8 mouse cellular contexts compared by ENCODE assay signal in genomic region chr7:35836851-35837250, GRCm38 (mm10). TPM values are rescaled to one million over a fixed set of nuclear protein-coding genes. Genes with fewer than 3 reads are reported as not detected.
DNase-seq lines count a peak whose midpoint lies in the region; ATAC-seq lines count a peak whose summit lies in the region.

No protein-coding gene starts in this region.

- no peaks in the 10 kb centered on the region for H3K9me3 ChIP-seq in heart, embryonic 10.5 days
- H3K9me3 ChIP-seq in embryonic facial prominence, embryonic 15.5 days (replicated peaks) = no peaks in the 10 kb centered on the region
- H3K9me3 ChIP-seq in heart, embryonic 14.5 days (ENCODE audit: control insufficient read depth, low read length) = no peaks in the 10 kb centered on the region

- WGBS in heart, embryonic 10.5 days = 63% methylated on average over 19 of the region's 19 CpGs
- WGBS in embryonic facial prominence, embryonic 15.5 days = 59% methylated on average over 19 of the region's 19 CpGs
- 25% methylated on average over 19 of the region's 19 CpGs for WGBS in heart, embryonic 14.5 days

- no peak overlapping the region for H3K4me2 ChIP-seq in embryonic facial prominence, embryonic 15.5 days (replicated peaks)
- peak overlapping the region; percentile 49 for H3K4me2 ChIP-seq in heart, embryonic 14.5 days (ENCODE audit: low read length)

- peak; percentile 60; the same call in 1 of the 2 replicates for ATAC-seq in embryonic facial prominence, embryonic 15.5 days (ENCODE audit: insufficient number of reproducible peaks, low FRiP score, low TSS enrichment, low read depth)
- ATAC-seq in heart, embryonic 14.5 days (ENCODE audit: insufficient number of reproducible peaks, insufficient read depth, low FRiP score, low read depth) = no peak
- ATAC-seq in CD4-positive, CD25-positive, alpha-beta regulatory T cell, adult 4 months = no peak

- H3K4me3 ChIP-seq in heart, embryonic 10.5 days = no peak overlapping the region
- H3K4me3 ChIP-seq in embryonic facial prominence, embryonic 15.5 days (replicated peaks) = no peak overlapping the region
- H3K4me3 ChIP-seq in heart, embryonic 14.5 days (ENCODE audit: control insufficient read depth in 1 of 2, insufficient read depth in 1 of 2, low read depth in 1 of 2, low read length in 2 of 2) = peak overlapping the region in 1 of 2 experiments; percentile 6; a peak in 1 of 4 replicates

- no peaks in the 10 kb centered on the region for H3K36me3 ChIP-seq in heart, embryonic 10.5 days
- no peaks in the 10 kb centered on the region for H3K36me3 ChIP-seq in embryonic facial prominence, embryonic 15.5 days
- H3K36me3 ChIP-seq in heart, embryonic 14.5 days (ENCODE audit: control insufficient read depth, insufficient read depth, low read length) = no peaks in the 10 kb centered on the region

- H3K27me3 ChIP-seq in heart, embryonic 10.5 days (ENCODE audit: insufficient read depth, poor library complexity, severe bottlenecking) = no peaks in the 10 kb centered on the region
- no peaks in the 10 kb centered on the region for H3K27me3 ChIP-seq in embryonic facial prominence, embryonic 15.5 days
- no peaks in the 10 kb centered on the region for H3K27me3 ChIP-seq in heart, embryonic 14.5 days (ENCODE audit: control insufficient read depth, insufficient read depth, low read length)

- H3K27ac ChIP-seq in heart, embryonic 10.5 days = no peak overlapping the region
- H3K27ac ChIP-seq in embryonic facial prominence, embryonic 15.5 days (replicated peaks) = no peak overlapping the region
- H3K27ac ChIP-seq in heart, embryonic 14.5 days (replicated peaks in 1 of 2; ENCODE audit: control insufficient read depth in 1 of 2, insufficient read depth in 1 of 2, low read depth in 2 of 2, low read length in 2 of 2) = no peak overlapping the region

- peak; percentile 95 for DNase-seq in heart, adult 11 months
- no peak for DNase-seq in heart, embryonic 10.5 days (ENCODE audit: low spot score)
- DNase-seq in left cerebral cortex, adult 8-10 months (ENCODE audit: low spot score in 2 of 2) = peak; percentile 4 to 11
- DNase-seq in right cerebral cortex, adult 2 months (ENCODE audit: low spot score in 2 of 2) = peak; percentile 21 to 22
- DNase-seq in yolk sac, embryonic 10.5 days (ENCODE audit: low spot score) = no peak

- no peaks in the 10 kb centered on the region for H3K4me1 ChIP-seq in heart, embryonic 10.5 days
- no peaks in the 10 kb centered on the region for H3K4me1 ChIP-seq in embryonic facial prominence, embryonic 15.5 days
- peaks cover 0 to 4% of the 10 kb centered on the region in 2 experiments; a peak in 3 of 4 replicates for H3K4me1 ChIP-seq in heart, embryonic 14.5 days (ENCODE audit: control insufficient read depth in 2 of 2, insufficient read depth in 2 of 2, low read length in 2 of 2)

- H3K9ac ChIP-seq in embryonic facial prominence, embryonic 15.5 days = no peak overlapping the region
- H3K9ac ChIP-seq in heart, embryonic 14.5 days (ENCODE audit: low read length) = no peak overlapping the region

RNA-seq across cellular contexts. Expression of gene Zfp507, which starts 34.0 kb away (rescaled TPM):
- 13.0 and 15.9 TPM in 2 replicates for polyA plus RNA-seq in heart, embryonic 10.5 days (2016; fragmentation: Nextera tagmentation; extraction: Ambion mirVana)
- 18.8 and 20.0 TPM in 2 replicates for polyA plus RNA-seq in embryonic facial prominence, embryonic 15.5 days (2015; fragmentation: Nextera tagmentation; extraction: Ambion mirVana)
- polyA plus RNA-seq in heart, embryonic 14.5 days (2014; fragmentation: Nextera tagmentation; extraction: Ambion mirVana) = 9.7 and 14.4 TPM in 2 replicates
- 10 to 100 TPM; 30.6 to 36.9 (median 35.7) TPM for total RNA-seq in left cerebral cortex, adult 8-10 months (2022)
- polyA plus RNA-seq in CD4-positive, CD25-positive, alpha-beta regulatory T cell, adult 4 months (2017; shearing (Covaris generic)) = 1 to 10 TPM; 4.4 to 5.1 TPM

Comparison
In these comparisons a context has a peak if more than half of its experiments do, and no peak if none do; other contexts are left out.
1. DNase-seq: peak in heart, adult 11 months (single experiment), left cerebral cortex, adult 8-10 months (2 of 2) and right cerebral cortex, adult 2 months (2 of 2); none in heart, embryonic 10.5 days (single experiment) and yolk sac, embryonic 10.5 days (single experiment).